In genomic region chr3:107231202-107231601, GRCm38 (mm10) we compare ENCODE assay signal across 16 mouse cellular contexts. TPM values are rescaled to one million over a fixed set of nuclear protein-coding genes. Genes with fewer than 3 reads are reported as not detected.
"Had no signal": no experiment of that assay in that cellular context is flagged by ENCODE, and none has a peak within 500 bp of the region (broad histone marks: within the 10 kb centered on the region; RNA-seq: fewer than 3 reads in every experiment).

No protein-coding gene starts in this region.

- H3K9ac ChIP-seq: liver, embryonic 12.5 days; lung, embryonic 15.5 days; midbrain, embryonic 15.5 days had no signal

- DNase-seq: kidney, postnatal 14 days; layer of hippocampus, adult 9-11 months; lung, postnatal 14 days; thymus, adult 18-20 months; thymus, postnatal 14 days had no signal

- ATAC-seq: liver, embryonic 12.5 days; midbrain, embryonic 15.5 days had no signal

- H3K4me2 ChIP-seq: liver, embryonic 12.5 days; lung, embryonic 15.5 days; midbrain, embryonic 11.5 days; midbrain, embryonic 15.5 days had no signal

- H3K4me3 ChIP-seq: limb, embryonic 10.5 days; liver, embryonic 12.5 days; lung, embryonic 15.5 days; megakaryocyte, embryonic 14.5 days; midbrain, embryonic 15.5 days had no signal

- H3K27ac ChIP-seq: limb, embryonic 10.5 days; liver, embryonic 12.5 days; lung, embryonic 15.5 days; macrophage; midbrain, embryonic 15.5 days had no signal

- H3K4me1 ChIP-seq: limb, embryonic 10.5 days had no signal

- H3K36me3 ChIP-seq: limb, embryonic 10.5 days; liver, embryonic 12.5 days; lung, embryonic 15.5 days; midbrain, embryonic 15.5 days had no signal

- H3K27me3 ChIP-seq: lung, embryonic 15.5 days; midbrain, embryonic 15.5 days had no signal

- H3K9me3 ChIP-seq: limb, embryonic 10.5 days; liver, embryonic 12.5 days; lung, embryonic 15.5 days; megakaryocyte, embryonic 14.5 days; midbrain, embryonic 15.5 days had no signal

RNA-seq across cellular contexts. Expression of gene A630076J17Rik, which starts 0.8 kb away (rescaled TPM):
- polyA plus RNA-seq: intestine, embryonic 14.5 days; kidney, adult 2 months; limb, embryonic 10.5 days; limb, embryonic 14.5 days; liver, embryonic 12.5 days; liver, embryonic 16.5 days; macrophage; midbrain, embryonic 11.5 days; midbrain, embryonic 15.5 days had no signal

RNA-seq across cellular contexts. Expression of gene Prok1, which starts 8.3 kb away (rescaled TPM):
- polyA plus RNA-seq: intestine, embryonic 14.5 days; limb, embryonic 10.5 days; liver, embryonic 12.5 days; lung, embryonic 15.5 days; macrophage had no signal

RNA-seq across cellular contexts. Expression of gene Cym, which starts 9.7 kb away (rescaled TPM):
- polyA plus RNA-seq: limb, embryonic 10.5 days; liver, embryonic 12.5 days; macrophage; midbrain, embryonic 11.5 days had no signal

RNA-seq across cellular contexts. Expression of gene Kcna10, which starts 48.3 kb away (rescaled TPM):
- polyA plus RNA-seq: intestine, embryonic 14.5 days; kidney, adult 2 months; limb, embryonic 10.5 days; limb, embryonic 14.5 days; liver, embryonic 12.5 days; liver, embryonic 16.5 days; lung, embryonic 15.5 days; macrophage; midbrain, embryonic 11.5 days; midbrain, embryonic 15.5 days had no signal
